Mouse (Mus musculus) C2C12 (cell line): ENCODE data around the gene Acer3.

Source experiments
- CEBPB ChIP-seq: IDR thresholded peaks from one replicate; pipeline ENCODE4 v1.6.1; 2011; ENCODE audit warnings: low read depth, mild to moderate bottlenecking, control low read depth, moderate library complexity
- CTCF ChIP-seq: IDR thresholded peaks from one replicate; pipeline ENCODE4 v1.5.1; 2011; ENCODE audit not compliant: control insufficient read depth, insufficient read depth, insufficient read length
- MAX ChIP-seq: IDR thresholded peaks from one replicate; pipeline ENCODE4 v1.6.1; 2011; ENCODE audit warnings: mild to moderate bottlenecking, control low read depth
- USF1 ChIP-seq: IDR thresholded peaks from one replicate; pipeline ENCODE4 v1.6.1; 2011; ENCODE audit warnings: low read depth, mild to moderate bottlenecking, control low read depth, moderate library complexity

- TF ChIP-seq MAX (no peak), USF1 (no peak), CTCF (no peak), CEBPB (no peak)
Measured at GRCm38 (mm10) chr7:98292901-98293300, 28.1 kb downstream of the Acer3 start.
